Mouse (Mus musculus) induced T-regulatory cell, adult 2 months (primary cell): Measurements from ENCODE around the gene Mcoln2.

ENCODE experiments used
- DNase-seq: peaks from one replicate; pipeline ENCODE4 v3.0.0-alpha.2; 2012; ENCODE audit warnings: low read depth

The Mcoln2 gene

DNA sequence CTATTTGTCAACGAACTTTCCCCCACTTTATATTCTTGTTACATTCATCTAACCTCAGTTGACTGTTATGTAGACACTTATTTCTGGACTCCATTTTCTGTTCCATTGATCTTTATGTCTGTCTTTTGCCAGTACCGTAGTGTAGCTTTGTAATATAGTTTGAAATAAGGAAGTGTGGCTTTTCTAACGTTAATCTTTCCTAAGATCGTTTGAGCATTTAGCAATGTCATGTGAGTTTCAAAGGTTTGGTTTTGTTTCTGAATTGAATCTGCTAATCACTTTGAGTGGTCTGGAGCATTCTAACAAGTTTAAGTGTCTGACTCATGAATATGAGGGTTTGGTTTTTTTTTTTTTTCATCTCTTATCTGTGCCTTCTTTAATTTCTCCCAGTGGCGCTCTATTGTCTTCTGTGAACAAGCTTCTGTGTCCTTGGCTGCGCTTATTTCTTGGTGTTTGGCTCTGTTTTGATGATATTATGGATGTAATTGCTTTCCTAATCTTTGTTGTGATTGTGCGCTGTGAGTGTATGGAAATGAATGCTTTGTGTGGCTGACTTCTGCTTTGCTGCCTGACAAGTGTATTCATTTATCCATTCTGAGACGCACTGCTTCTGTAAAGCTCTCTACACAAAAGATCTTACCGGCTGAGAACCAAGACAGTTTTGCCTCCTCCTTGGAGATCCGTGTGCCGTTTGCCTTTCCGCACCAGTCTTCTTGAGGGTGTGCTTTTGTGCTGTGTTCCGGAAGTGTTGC, 79.1 kb downstream of the Mcoln2 start:
- DNase-seq, result no peak

DNA sequence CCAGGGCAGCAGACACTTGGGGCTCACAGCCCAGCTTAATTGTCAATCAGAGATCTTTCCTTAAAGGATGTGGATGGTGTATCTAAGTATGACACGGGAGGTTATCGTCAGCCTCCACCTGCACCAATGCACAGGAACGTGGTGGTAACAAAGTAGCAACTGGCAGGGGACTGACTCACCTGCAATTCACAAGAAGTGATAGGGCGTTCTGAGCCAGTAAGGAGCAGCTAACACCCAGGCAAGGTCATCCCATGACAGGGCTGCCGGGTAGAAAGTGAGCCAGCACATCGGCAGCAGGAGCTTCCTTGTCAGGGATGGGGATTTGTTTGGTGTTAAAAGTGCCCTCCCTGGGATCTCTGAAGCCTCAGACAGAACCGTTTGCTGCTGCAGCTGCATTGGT, 83.1 kb downstream of the Mcoln2 start:
- DNase-seq, result no peak

DNA sequence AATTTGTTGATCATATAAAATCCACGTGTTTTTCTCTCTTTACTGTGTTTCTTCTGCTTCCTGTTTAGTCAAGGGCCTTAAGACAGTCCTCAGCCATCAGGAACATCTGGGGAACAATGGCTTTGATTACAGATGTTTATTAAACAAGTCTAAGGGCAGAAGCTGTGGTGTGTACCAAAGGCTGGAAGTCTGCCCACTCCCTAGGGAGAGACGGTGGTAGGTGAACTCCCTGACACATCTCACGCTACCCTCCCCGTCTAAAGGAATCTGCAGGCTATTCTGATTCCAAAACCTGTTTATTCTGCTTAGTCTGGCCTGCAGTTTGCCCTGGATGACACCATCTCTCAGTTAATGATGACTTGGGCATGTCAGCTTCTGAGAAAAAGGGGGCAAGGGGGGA, 84.1 kb downstream of the Mcoln2 start:
- no peak for DNase-seq

DNA sequence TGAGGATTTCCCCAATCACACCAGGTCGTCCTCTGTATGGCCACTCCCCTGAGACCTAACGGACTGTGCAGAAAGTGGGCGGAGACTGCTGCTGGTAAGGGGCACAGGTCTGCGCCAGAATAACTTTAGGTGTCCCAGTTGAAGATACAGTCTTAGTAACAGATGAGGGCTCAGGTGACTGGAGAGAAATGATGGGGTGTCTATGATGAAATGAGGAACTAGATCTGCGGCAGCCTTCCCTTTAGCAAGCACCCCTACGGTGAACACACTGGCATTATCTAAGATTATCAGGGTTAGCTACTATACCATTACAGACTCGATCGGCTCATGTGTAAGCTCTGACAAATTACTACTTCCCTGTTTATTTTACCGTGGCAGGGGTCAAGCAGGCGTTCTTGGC, 84.9 kb downstream of the Mcoln2 start:
- no peak for DNase-seq

DNA sequence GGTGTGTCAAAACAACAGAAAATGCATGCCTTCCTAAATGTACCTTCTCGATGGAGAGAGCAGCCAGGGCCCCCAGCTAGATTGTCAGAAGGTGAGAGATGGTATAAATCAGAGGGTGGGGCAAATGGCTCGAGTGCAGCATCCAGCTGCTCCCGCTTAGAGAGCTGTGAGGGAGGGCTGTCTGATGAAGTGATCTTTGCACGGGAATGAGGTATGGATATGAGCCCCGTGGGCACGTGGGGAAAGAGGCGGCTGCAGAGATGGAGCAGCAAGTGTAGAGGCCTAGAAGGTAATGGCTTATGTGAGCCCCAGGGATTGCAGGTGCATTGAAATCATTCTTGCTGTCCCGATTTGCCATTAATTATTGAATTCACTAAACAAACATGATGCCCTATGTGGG, 86.6 kb downstream of the Mcoln2 start:
- DNase-seq, result no peak

DNA sequence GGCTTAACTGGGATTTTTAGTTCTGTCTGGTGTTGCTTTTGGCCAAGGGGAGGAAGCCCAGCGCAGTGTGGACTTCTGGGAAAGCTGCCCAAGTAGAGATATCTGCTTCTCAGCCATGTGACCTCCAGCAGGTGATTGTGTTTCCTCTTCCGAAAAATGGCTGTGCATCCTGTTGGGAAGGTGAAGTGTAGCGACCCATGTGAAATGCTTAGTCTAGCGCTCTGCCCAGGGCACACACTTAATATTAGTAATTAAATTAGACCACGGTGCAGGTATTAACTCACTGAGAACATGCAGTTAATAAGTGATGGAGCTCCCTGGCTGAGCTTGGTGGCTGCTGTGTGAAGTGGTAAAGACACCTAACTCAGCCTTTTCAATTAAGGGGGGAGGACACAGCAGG, 88.0 kb downstream of the Mcoln2 start:
- DNase-seq, result no peak

DNA sequence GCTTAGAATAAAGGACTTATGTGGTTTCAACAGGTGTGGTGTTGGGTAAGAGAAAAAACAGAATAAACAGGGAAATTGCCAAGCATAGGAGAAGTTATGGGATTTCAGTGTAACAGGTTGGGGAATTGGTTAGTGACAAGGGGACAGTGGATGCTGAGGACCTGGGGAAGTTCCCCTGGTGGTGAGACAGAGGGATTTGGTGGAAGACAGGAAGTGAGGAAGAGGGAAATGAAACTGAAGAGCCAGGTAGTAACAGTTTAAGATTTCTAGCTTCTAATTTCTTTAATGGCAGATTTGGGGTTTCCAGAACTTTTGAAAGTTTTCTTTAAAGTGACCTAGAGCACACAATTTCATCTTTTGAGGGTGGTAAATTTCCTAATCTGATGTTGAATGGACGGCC, 95.0 kb downstream of the Mcoln2 start:
- DNase-seq, result no peak
